ENCODE assay signal across 8 mouse cellular contexts in genomic region chr2:156515565-156516185, GRCm38 (mm10). TPM values are rescaled to one million over a fixed set of nuclear protein-coding genes. Genes with fewer than 3 reads are reported as not detected.
DNase-seq lines count a peak whose midpoint lies in the region; ATAC-seq and TF ChIP-seq lines count a peak whose summit lies in the region.

No protein-coding gene starts in this region.

- peaks cover 40% of the 10 kb centered on the region for H3K4me1 ChIP-seq in E14TG2a.4 (replicated peaks; ENCODE audit: low read depth, low read length)
- no peaks in the 10 kb centered on the region for H3K4me1 ChIP-seq in lung, embryonic 16.5 days (replicated peaks; ENCODE audit: control insufficient read depth, insufficient read depth, low read length)

- no peak overlapping the region for H3K4me3 ChIP-seq in E14TG2a.4 (replicated peaks; ENCODE audit: low read length)
- no peak overlapping the region for H3K4me3 ChIP-seq in lung, embryonic 16.5 days (ENCODE audit: low read length)

- 21% methylated on average over 7 of the region's 7 CpGs for WGBS in lung, embryonic 16.5 days

- no peak overlapping the region for H3K9ac ChIP-seq in lung, embryonic 16.5 days (ENCODE audit: low read length)

- no peak overlapping the region for H3K4me2 ChIP-seq in lung, embryonic 16.5 days (ENCODE audit: low read depth, low read length)

- H3K27me3 ChIP-seq in E14TG2a.4 (ENCODE audit: insufficient read depth, low read length): no peaks in the 10 kb centered on the region
- no peaks in the 10 kb centered on the region for H3K27me3 ChIP-seq in lung, embryonic 16.5 days (ENCODE audit: control insufficient read depth, insufficient read depth, low read depth, low read length)

- DNase-seq in brain, embryonic 18.5 days (ENCODE audit: low read depth, low spot score): peak; percentile 18
- DNase-seq in fibroblast of lung, adult 2 months (ENCODE audit: low read depth): peak; percentile 17
- DNase-seq in heart, postnatal 36 days: peak; percentile 79 to 86
- peak; percentile 57 to 90 for DNase-seq in layer of hippocampus, adult 18-20 months (ENCODE audit: low spot score in 2 of 2)
- peak; percentile 53 for DNase-seq in ovary, postnatal 10 days (ENCODE audit: low spot score)
- DNase-seq in thymus, postnatal 14 days: peak; percentile 71

- intact Hi-C loops in heart, postnatal 36 days (cut with DNase I): loop anchor here (1.0 kb wide), 1 partner anchor 171 kb away; no protein-coding TSS in a partner anchor

- H3K9me3 ChIP-seq in E14TG2a.4 (ENCODE audit: low read length): no peaks in the 10 kb centered on the region
- no peaks in the 10 kb centered on the region for H3K9me3 ChIP-seq in lung, embryonic 16.5 days (ENCODE audit: control insufficient read depth, low read length)

- H3K36me3 ChIP-seq in E14TG2a.4 (ENCODE audit: insufficient read depth, low read length): peaks cover 60% of the 10 kb centered on the region
- peaks cover 6% of the 10 kb centered on the region; the same call in 1 of the 2 replicates for H3K36me3 ChIP-seq in lung, embryonic 16.5 days (ENCODE audit: control insufficient read depth, insufficient read depth, low read length)

- peak; percentile 80 for TF ChIP-seq CTCF in E14TG2a.4 (conservative IDR thresholded peaks at IDR 0.05; ENCODE audit: low read length)

- H3K27ac ChIP-seq in lung, embryonic 16.5 days (ENCODE audit: low read length): no peak overlapping the region

- ATAC-seq in lung, embryonic 16.5 days (ENCODE audit: low read depth): peak; percentile 48; the same call in 1 of the 2 replicates

RNA-seq across cellular contexts. Expression of gene Aar2, which starts 31.7 kb away (rescaled TPM):
- total RNA-seq in heart, postnatal 36 days (2021): 10 to 100 TPM; 22.1 to 28.0 TPM
- total RNA-seq in layer of hippocampus, adult 18-20 months (2021): 10 to 100 TPM; 34.4 to 34.7 TPM
- 31.0 and 32.1 TPM in 2 replicates for polyA plus RNA-seq in lung, embryonic 16.5 days (2015; fragmentation: Nextera tagmentation; extraction: Ambion mirVana)

Comparison
In these comparisons a context has a peak if more than half of its experiments do, and no peak if none do; other contexts are left out.
1. DNase-seq: peak in every context shown above with its lines; median percentile 82 in heart, postnatal 36 days; 74 in layer of hippocampus, adult 18-20 months; 71 in thymus, postnatal 14 days; 53 in ovary, postnatal 10 days; 18 in brain, embryonic 18.5 days; 17 in fibroblast of lung, adult 2 months.